Mouse (Mus musculus) c-Kit-negative CD71-positive TER-119-positive erythroid progenitor cells, embryonic 14.5 days (primary cell): ENCODE data around the gene Cxcl16.
"Not testable (repeated sequence)": the region's sequence is repeated elsewhere in the genome, so short reads cannot be mapped to it uniquely, and the experiment has no call there.

Source experiments
- DNase-seq: peaks from one replicate; pipeline ENCODE4 v3.0.0-alpha.2; 2013; ENCODE audit warnings: low read depth, low spot score

Gene Cxcl16

DNA sequence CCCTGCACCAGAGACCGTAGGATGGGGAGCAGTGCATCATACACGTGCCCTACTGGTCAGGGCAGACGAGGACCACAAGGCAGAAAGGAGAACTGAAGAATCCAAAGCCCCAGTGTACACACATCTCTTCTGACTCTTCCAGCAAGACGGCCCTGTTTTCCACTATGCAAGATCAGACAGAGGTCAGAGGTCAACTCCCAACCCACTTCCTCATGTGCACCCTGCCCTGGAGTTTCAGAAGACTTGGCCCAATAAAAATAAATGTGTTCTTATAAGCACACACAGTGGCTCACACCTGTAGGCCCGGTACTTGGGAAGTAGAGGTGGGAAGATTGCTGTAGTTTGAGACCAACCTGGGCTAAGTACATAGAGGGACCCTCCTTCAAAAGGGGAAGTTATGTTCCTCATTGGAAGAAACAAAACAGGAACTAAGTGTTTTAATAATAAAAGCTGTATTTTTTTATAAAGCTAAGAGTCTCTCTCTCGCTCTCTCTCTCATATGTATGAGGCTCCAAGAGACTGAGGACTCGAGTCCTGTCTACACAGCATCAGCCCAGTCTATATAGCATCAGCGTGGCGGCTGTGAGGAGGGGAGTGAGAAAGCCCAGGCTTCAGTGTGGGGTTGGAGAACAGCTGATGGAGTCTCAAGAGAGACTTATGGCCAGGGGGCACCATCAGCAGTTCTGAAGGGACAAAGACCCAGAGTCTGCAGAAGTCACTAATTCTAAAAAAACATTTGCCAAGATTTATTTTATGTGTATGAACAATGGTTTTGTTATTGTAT, 6.3 kb downstream of the Cxcl16 start:
- DNase-seq, result no peak

DNA sequence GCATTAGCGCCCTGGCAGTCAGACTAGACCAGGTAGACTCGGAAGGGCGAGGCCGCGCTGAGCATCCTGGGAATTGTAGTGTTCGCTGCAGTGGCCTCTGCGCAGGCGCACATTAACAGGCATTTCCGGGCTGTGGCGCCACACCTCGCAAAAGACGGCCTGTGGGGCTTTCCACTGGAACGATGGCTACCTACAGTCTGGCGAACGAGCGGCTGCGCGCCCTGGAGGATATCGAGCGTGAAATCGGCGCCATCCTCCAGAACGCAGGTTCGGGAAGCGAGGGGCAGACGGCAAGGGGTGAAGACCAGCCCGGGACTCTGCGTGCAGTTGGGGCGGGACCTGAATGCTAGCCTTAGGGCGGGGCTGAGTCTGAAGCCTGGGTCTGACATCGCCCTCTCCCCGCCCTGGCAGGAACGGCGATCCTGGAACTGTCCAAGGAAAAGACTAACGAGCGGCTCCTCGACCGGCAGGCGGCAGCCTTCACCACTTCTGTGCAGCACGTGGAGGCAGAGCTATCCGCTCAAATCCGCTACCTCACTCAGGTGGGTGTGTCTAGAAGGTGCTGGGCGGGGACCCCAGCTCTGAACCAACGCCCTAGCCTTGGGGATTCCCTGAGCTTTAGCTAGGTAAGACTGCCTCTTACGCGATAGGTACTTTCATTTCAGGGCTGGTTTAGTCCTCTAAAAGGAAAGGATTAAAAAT, 7.8 kb downstream of the Cxcl16 start, which contains the start of gene Med11:
Gene Med11, plus strand, starts transcription at position 123 of the 702 bp plus-strand sequence.
- peak; percentile 90 for DNase-seq

GRCm38 (mm10) chr11:70450926-70451325, 8.9 kb downstream of the Cxcl16 start:
- no peak for DNase-seq

DNA sequence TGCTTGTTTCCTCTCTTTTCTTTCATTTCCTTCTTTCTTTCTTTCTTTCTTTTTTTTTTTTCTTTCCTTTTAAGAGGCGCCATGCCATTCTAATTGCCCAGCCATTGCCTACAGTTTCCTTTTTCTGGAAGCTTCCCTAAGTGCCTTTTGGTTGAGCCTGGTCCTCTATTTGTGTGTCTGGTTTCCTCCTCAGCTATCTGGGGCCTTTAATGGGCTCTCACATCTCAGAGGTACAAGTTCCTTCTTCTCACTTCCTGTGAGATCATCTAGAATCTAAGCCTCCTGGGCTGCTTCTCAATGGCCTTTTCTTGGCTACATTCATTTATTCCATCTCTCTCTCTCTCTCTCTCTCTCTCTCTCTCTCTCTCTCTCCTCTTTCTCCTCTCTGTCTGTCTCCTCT, 12.4 kb downstream of the Cxcl16 start:
- DNase-seq, result no peak

GRCm38 (mm10) chr11:70446756-70447155, 13.0 kb downstream of the Cxcl16 start:
- no peak for DNase-seq

DNA sequence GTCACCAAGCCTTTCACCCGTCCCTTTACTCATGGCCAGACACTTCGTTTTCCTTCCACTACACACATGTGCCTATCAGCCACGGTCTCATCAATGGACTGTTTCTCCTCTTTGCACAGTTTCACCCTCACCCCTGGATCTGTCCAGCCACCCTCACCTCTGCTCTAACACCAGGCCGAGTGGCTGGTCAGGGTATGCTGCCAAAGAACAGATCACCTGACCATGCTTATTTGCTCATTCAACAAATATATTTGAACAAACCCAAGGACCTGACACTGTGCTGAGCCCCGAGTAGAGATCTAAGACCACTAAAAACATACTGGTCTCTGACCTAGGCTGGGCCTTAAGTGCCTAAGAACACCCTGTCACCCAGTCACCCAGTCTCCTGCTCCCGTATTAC, 15.1 kb downstream of the Cxcl16 start:
- DNase-seq, result no peak

DNA sequence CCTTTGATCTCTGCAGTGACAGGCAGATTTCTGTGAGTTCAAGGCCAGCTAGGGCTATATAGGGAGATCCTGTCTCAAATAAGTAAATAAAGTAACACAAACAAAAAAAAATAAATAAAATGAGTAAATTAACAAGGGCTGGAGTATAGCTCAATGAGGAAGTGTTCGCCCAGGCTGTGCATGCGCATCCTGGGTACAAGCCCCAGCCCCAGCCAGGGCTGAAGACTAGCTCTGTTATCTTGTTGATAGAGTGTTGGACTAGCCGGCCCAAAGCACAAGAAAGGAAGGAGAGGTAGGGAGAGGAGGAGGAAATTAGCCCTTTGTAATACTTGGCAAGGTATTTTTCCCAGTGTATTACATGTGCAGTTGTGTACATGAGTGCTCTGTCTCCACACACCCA, 15.8 kb downstream of the Cxcl16 start:
- no peak for DNase-seq

- DNase-seq, result no peak
Observed at GRCm38 (mm10) chr11:70441882-70442281, 17.9 kb downstream of the Cxcl16 start.

GRCm38 (mm10) chr11:70440637-70441036, 19.1 kb downstream of the Cxcl16 start:
- no peak for DNase-seq

DNA sequence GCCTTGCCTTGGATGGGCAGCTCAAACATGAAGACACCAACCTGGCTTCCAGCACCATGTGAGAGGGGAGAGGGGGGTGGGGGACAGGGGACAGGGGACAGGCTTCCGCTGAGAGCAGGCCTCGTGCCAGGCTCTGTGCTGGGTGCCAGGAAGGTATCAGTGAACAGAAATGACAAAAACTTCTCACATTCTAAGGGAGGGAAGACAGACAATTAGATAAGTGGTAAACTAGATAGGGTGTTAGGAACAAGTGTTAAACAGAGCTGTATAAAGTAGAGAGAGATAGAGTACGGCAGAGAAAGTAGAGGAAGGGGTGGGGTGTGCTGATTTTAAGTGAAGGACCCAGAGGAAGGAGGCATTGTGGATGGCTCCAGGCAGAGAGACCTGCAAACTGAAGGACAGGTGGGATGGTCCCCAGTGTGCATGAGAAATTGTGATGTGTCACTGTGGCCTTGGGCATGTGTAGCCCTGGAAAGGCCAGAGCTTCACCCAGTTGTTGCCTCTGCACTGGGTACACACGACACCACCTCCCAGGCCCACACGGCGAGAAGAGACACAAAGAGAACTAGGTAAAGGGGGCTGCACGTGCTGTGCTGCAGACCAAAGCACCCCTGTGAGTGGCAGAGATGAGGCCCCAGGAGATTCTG, 20.9 kb downstream of the Cxcl16 start:
- DNase-seq, result no peak

GRCm38 (mm10) chr11:70437426-70437825, 22.4 kb downstream of the Cxcl16 start:
- DNase-seq, result no peak

GRCm38 (mm10) chr11:70435476-70435875, 24.3 kb downstream of the Cxcl16 start:
- DNase-seq, result no peak

- no peak for DNase-seq
Observed at GRCm38 (mm10) chr11:70433951-70434350, 25.8 kb downstream of the Cxcl16 start.

DNA sequence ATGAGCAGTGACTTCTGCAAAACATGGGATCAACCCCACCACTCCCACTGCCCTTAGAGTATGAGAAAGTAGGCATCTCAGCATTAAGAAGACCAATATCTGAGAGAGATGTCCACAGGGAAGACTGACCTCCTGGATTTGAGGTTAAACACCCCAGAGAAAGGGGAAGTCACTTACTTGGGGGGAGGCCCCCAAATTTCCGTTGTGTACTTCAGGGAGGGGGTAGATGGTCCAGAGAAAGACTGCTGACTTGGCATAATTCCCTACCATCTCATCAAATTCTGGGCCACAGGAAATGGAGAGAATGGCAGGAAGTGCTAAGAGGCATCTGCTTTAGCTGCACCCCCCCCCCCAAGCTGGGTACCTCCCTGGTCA, 26.2 kb downstream of the Cxcl16 start:
- DNase-seq, result no peak

DNA sequence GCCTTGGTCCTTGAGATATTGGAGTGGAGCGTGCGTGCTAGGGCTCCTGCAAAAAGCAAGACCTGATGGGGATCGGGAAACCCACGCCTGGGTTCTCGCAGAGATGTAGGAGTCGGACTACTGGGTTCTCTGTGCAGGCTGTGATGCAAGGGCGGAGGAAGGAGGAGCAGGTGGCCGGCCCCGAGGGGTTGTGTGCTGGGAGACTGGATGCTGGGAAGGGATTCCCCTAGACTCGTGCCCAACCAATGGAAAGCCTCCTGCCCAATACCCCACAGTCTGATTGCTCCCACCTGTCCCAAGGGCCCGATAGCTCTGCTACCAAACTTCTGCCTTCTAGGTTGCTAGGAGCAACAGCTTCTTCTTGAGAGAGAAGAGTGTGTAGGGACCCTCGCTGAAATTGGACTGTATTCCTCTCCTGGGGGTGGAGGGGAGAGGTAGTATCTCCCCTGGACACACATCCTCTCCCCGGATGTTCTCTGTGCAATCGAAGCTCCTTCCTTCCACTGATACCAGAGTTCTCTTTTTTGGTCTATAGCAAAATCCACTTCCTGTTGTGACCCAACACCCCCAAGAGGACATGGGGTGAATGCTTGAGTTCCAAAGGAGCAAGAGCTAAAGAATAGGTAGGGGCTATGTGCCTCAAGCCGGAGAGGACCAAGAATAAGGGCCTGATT, 26.8 kb downstream of the Cxcl16 start:
- DNase-seq, result no peak

GRCm38 (mm10) chr11:70432048-70432894, 27.5 kb downstream of the Cxcl16 start, which contains the start of gene Arrb2:
Gene Arrb2, plus strand, starts transcription at chr11:70432635.
- DNase-seq, result peak; percentile 89

DNA sequence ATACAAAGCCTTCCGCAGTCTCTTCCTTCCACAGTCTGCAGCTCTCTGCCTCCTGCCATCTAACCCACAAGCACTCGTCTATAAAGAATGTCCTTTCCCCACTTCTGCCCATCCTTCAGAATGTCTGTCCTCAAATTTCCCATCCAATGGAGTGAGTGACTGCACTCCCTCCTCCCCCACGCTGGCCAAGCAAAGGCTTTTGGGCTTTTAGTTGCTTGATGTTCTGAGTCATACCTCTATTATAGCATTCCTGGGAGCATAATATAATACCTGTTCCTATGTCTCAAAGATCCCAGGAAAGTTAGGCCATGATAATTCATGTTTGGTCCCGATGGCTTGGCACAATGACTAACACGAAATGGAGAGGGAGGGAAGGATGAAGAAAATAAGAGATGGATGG, 28.2 kb downstream of the Cxcl16 start:
- DNase-seq, result no peak

- DNase-seq, result not testable (repeated sequence)
Observed at GRCm38 (mm10) chr11:70426598-70426997, 33.2 kb downstream of the Cxcl16 start.

DNA sequence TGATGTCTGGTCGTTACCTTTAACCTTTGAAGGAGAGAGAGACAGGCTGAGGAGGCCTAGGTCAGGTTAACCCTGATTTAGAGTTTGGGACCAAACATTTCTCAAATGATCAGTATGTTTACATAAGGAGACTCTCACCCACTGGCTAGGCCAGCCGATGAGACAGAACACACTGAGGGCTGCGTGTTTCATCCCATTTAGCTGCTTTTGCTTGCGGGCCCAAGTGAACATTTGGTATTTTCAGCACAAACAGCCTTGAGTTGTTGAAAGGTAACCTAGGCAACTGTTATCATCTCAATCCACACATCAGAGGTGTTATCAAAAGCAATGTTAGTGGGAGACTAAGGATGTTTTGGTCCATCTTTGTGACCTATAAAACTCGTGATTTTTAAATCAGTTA, 40.3 kb downstream of the Cxcl16 start:
- no peak for DNase-seq

- DNase-seq, result no peak
Observed at GRCm38 (mm10) chr11:70418199-70418598, 41.6 kb downstream of the Cxcl16 start.

- peak; percentile 66 for DNase-seq
Observed at GRCm38 (mm10) chr11:70413961-70414360, 45.8 kb downstream of the Cxcl16 start.
